Mouse (Mus musculus) liver, postnatal 0 days (tissue): ENCODE data around the gene Nipal1. TPM values are rescaled to one million over a fixed set of nuclear protein-coding genes. Genes with fewer than 3 reads are reported as not detected.

Experiments used
- ATAC-seq: fragments of 200-750 bp; cut with Nextera tagmentation; 2 replicates; pipeline ENCODE4 v1.8.0; 2017; ENCODE audit warnings: mild to moderate bottlenecking, moderate library complexity
- DNase-seq: peaks from one replicate; pipeline ENCODE4 v3.0.0-alpha.2; 2016
- H3K27ac ChIP-seq: fragments of 300-500 bp; sonication (generic); 2 replicates; pipeline ENCODE4 v1.5.1; 2014; ENCODE audit warnings: antibody characterized with exemption, moderate library complexity, mild to moderate bottlenecking, low read depth
- H3K27me3 ChIP-seq: fragments of 300-500 bp; sonication (generic); 2 replicates; pipeline ENCODE4 v1.6.1; 2014; ENCODE audit warnings: low read length, control low read depth, mixed read lengths; ENCODE audit not compliant: insufficient read depth
- H3K36me3 ChIP-seq: fragments of 300-500 bp; sonication (generic); replicated peaks from 2 replicates; pipeline ENCODE4 v1.6.1; 2014; ENCODE audit warnings: mild to moderate bottlenecking, control low read depth, low read length, moderate library complexity, mixed read lengths; ENCODE audit not compliant: insufficient read depth
- H3K4me1 ChIP-seq: fragments of 300-500 bp; sonication (generic); 2 replicates; pipeline ENCODE4 v1.6.1; 2014; ENCODE audit warnings: antibody characterized with exemption, mild to moderate bottlenecking, control low read depth; ENCODE audit not compliant: insufficient read depth
- H3K4me2 ChIP-seq: fragments of 300-500 bp; sonication (generic); 2 replicates; pipeline ENCODE4 v1.6.1; 2014; ENCODE audit warnings: low read depth, mild to moderate bottlenecking, low read length, moderate library complexity, mixed read lengths
- H3K4me3 ChIP-seq: fragments of 300-500 bp; sonication (generic); 2 replicates; pipeline ENCODE4 v1.5.1; 2014; ENCODE audit warnings: low read depth, low read length
- H3K9ac ChIP-seq: fragments of 300-500 bp; sonication (generic); replicated peaks from 2 replicates; pipeline ENCODE4 v1.6.1; 2014; ENCODE audit warnings: mild to moderate bottlenecking, moderate library complexity
- H3K9me3 ChIP-seq: fragments of 300-500 bp; sonication (generic); 2 replicates; pipeline ENCODE4 v1.6.1; 2016; ENCODE audit warnings: mild to moderate bottlenecking, control low read depth, low read length, mixed read lengths
- CTCF ChIP-seq: sonication (generic); IDR thresholded peaks from 2 replicates; pipeline ENCODE4 v1.5.1; 2016; ENCODE audit warnings: antibody characterized with exemption, low read depth
- EP300 ChIP-seq: IDR thresholded peaks from 2 replicates; pipeline ENCODE4 v1.6.1; 2016; ENCODE audit warnings: antibody characterized with exemption, low read depth, mild to moderate bottlenecking
- WGBS: fragments of 180-500 bp; shearing (Covaris S2); extraction: QIAGEN DNeasy Blood & Tissue Kit; methylation state at CpG from one replicate; pipeline ENCODE4 v1.1.7; 2014; ENCODE audit not compliant: insufficient replicate concordance; 5-methylcytosine and 5-hydroxymethylcytosine counted together
- polyA plus RNA-seq: library from polyadenylated mRNA; unstranded; fragments of >200 nt; fragmentation: Nextera tagmentation; extraction: Ambion mirVana; gene quantifications from 2 replicates; pipeline ENCODE4 v1.2.1, GENCODE M21; 2015

The Nipal1 gene
- polyA plus RNA-seq, 1 experiment from 2014 or later, result 76.1 TPM

GRCm38 (mm10) chr5:72636122-72636521 is 11.5 kb upstream of the Nipal1 start:
- Histone ChIP-seq H3K9ac (no peak overlapping the region), H3K9me3 (no peaks in the 10 kb centered on the region), H3K4me3 (no peak overlapping the region), H3K4me1 (no peaks in the 10 kb centered on the region; the same call in 1 of the 2 replicates), H3K4me2 (no peak overlapping the region), H3K36me3 (no peaks in the 10 kb centered on the region), H3K27ac (no peak overlapping the region), H3K27me3 (no peaks in the 10 kb centered on the region)
- DNase-seq (no peak), ATAC-seq (no peak)
- no peak for TF ChIP-seq EP300
- no peak for TF ChIP-seq CTCF
- 34% methylated on average over 3 of the region's 3 CpGs for WGBS

- Histone ChIP-seq H3K9ac (no peak overlapping the region), H3K9me3 (no peaks in the 10 kb centered on the region), H3K4me2 (no peak overlapping the region), H3K4me1 (no peaks in the 10 kb centered on the region; the same call in 1 of the 2 replicates), H3K36me3 (no peaks in the 10 kb centered on the region), H3K27ac (no peak overlapping the region), H3K4me3 (no peak overlapping the region), H3K27me3 (no peaks in the 10 kb centered on the region)
- ATAC-seq (no peak), DNase-seq (no peak)
- TF ChIP-seq CTCF (no peak), EP300 (no peak)
- WGBS, result 72% methylated on average over 3 of the region's 3 CpGs
Measured at GRCm38 (mm10) chr5:72636576-72636975, 11.0 kb upstream of the Nipal1 start.

- Histone ChIP-seq H3K9me3 (no peaks in the 10 kb centered on the region), H3K27me3 (no peaks in the 10 kb centered on the region), H3K36me3 (no peaks in the 10 kb centered on the region), H3K27ac (no peak overlapping the region), H3K4me3 (no peak overlapping the region), H3K4me1 (no peaks in the 10 kb centered on the region), H3K9ac (no peak overlapping the region), H3K4me2 (no peak overlapping the region)
- ATAC-seq, result no peak
- WGBS, result 89% methylated on average over 1 of the region's 1 CpGs
- TF ChIP-seq EP300 (no peak), CTCF (no peak)
- no peak for DNase-seq
Measured at GRCm38 (mm10) chr5:72640072-72640471, 7.5 kb upstream of the Nipal1 start.

- Histone ChIP-seq H3K27ac (no peak overlapping the region), H3K27me3 (no peaks in the 10 kb centered on the region), H3K9ac (no peak overlapping the region), H3K4me1 (peaks cover 8% of the 10 kb centered on the region), H3K9me3 (no peaks in the 10 kb centered on the region), H3K4me2 (no peak overlapping the region), H3K4me3 (no peak overlapping the region), H3K36me3 (no peaks in the 10 kb centered on the region)
- ATAC-seq, result no peak
- 68% methylated on average over 7 of the region's 7 CpGs for WGBS
- no peak for TF ChIP-seq CTCF
- no peak for TF ChIP-seq EP300
- no peak for DNase-seq
Measured at GRCm38 (mm10) chr5:72643655-72644054, 3.9 kb upstream of the Nipal1 start.

- Histone ChIP-seq H3K27me3 (no peaks in the 10 kb centered on the region), H3K4me2 (no peak within 1 kb of the TSS), H3K27ac (no peak within 1 kb of the TSS), H3K36me3 (no peaks in the 10 kb centered on the region), H3K9ac (no peak within 1 kb of the TSS), H3K4me1 (peaks cover 8% of the 10 kb centered on the region), H3K9me3 (no peaks in the 10 kb centered on the region), H3K4me3 (no peak within 1 kb of the TSS)
- ATAC-seq (no peak), DNase-seq (no peak)
- WGBS, result 77% methylated on average over 1 of the region's 1 CpGs
- TF ChIP-seq CTCF (no peak), EP300 (no peak)
Measured at GRCm38 (mm10) chr5:72644175-72644574, 3.4 kb upstream of the Nipal1 start, which contains the start of gene Cnga1. Gene Cnga1, minus strand, starts transcription at chr5:72644275.

DNA sequence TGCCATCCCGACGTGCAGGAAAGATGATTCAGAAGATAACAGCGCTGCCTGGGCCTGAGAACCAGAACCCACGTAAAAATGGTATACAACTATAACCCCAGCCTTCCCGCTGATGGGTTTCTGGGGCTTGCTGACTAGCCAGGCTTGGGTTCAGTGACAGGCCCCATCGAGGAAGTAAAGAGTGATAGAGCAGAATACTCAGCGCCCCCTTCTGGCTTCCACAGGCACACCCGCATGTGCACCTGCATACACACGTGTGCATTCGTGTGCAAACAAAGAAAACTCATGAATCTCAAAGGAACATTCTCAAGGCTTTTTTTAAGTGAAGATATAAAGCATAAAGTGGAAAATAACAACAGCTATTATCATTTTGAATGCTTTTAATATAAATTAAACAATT is 1.5 kb upstream of the Nipal1 start:
- Histone ChIP-seq H3K9ac (no peak overlapping the region), H3K4me1 (peaks cover 8% of the 10 kb centered on the region), H3K36me3 (no peaks in the 10 kb centered on the region), H3K4me3 (no peak overlapping the region), H3K27me3 (no peaks in the 10 kb centered on the region), H3K27ac (no peak overlapping the region), H3K9me3 (no peaks in the 10 kb centered on the region), H3K4me2 (no peak overlapping the region)
- TF ChIP-seq CTCF, result peak; percentile 53
- no peak for TF ChIP-seq EP300
- DNase-seq (peak; percentile 32), ATAC-seq (no peak)
- 32% methylated on average over 10 of the region's 10 CpGs for WGBS

DNA sequence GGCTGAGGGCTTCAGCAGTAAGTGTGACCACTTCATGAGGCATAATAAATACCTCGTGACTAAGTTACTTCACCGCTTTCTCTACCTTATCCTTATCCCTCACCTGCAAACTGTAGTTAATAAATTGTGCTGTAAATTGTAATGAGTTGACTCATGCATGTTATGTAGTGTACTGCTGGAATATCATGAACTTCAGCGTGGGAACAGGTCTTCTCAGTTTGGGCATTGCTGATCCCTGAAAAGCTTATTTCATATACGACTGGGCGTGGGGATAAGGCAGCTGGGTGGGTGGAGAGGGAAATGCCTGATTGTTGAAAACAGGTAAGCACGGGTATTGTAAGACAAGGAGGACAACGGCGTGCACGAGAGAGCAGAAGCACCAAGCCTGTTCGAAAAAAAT is 599 bp upstream of the Nipal1 start:
- ATAC-seq, result no peak
- Histone ChIP-seq H3K9ac (no peak overlapping the region), H3K4me2 (peak overlapping the region; percentile 86), H3K4me1 (peaks cover 10% of the 10 kb centered on the region), H3K27ac (no peak overlapping the region), H3K4me3 (peak overlapping the region; percentile 61), H3K9me3 (no peaks in the 10 kb centered on the region), H3K36me3 (no peaks in the 10 kb centered on the region), H3K27me3 (no peaks in the 10 kb centered on the region)
- TF ChIP-seq CTCF (no peak), EP300 (no peak)
- no peak for DNase-seq
- WGBS, result 25% methylated on average over 10 of the region's 10 CpGs
